Mouse (Mus musculus): ENCODE data around the gene Spata46.

Spata46 gene

GRCm38 (mm10) chr1:170343081-170343480 lies 34.5 kb downstream of the Spata46 start:
- DNase-seq (ENCODE audit: low spot score): no peak

GRCm38 (mm10) chr1:170343906-170344305 lies 35.3 kb downstream of the Spata46 start:
- no peak for DNase-seq (ENCODE audit: low spot score)

GRCm38 (mm10) chr1:170346266-170346665 lies 37.7 kb downstream of the Spata46 start:
- DNase-seq (ENCODE audit: low spot score): no peak

GRCm38 (mm10) chr1:170351080-170351479 lies 42.5 kb downstream of the Spata46 start:
- DNase-seq (ENCODE audit: low spot score): no peak

- DNase-seq (ENCODE audit: low spot score): no peak
Observed at GRCm38 (mm10) chr1:170353335-170353734, 44.7 kb downstream of the Spata46 start.

GRCm38 (mm10) chr1:170360183-170360915 lies 51.7 kb downstream of the Spata46 start:
- no peak for DNase-seq (ENCODE audit: low spot score)

Measured in spleen, adult 12 weeks (tissue).